Mouse (Mus musculus): ENCODE measurements around the gene Zan.

DNA sequence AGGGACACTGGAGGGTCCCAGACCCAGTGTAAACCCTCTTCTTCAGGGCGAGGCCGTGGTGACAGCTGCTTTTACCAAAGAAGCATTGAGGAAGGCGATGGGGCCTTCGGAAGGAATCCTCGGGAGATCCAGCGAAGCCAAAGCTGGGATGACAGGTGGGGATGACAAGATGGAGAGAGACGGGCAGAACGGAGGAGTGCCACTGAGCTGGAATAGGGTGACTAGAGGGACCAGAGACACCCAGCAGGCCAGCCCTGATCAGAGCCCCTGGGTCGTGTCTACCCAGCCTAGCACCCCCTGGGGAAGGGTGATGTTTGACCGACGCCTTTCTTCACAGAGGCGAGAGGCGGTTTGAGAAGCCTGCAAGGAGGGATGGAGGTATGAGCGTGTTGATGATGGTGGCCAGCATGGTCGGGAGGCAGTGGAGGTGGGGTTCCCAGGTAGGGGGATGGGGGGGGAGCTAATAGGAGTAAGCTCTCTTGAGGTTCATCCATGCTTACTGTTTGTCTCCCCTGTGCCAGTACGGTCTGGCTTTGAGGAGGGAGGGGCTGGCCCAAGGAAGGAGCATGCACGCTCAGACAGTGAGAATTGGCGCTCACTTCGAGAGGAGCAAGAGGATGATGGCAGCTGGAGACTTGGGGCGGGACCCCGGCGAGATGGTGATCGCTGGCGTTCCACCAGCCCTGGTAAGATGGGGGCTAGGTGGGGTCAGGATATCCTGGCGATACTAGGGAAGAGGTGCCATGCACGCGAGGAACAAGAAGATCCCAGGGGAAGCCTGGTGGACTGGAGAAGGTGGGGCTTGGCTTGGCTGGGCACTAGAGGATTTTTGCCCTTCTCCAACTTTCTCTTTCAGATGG lies 43.1 kb upstream of the Zan start:
- TF ChIP-seq EP300 (IDR thresholded peaks at IDR 0.05; ENCODE audit: low read depth) (no peak), CTCF (IDR thresholded peaks at IDR 0.05; ENCODE audit: low read depth) (no peak)

Data from liver, embryonic 14.5 days (tissue).